Mouse (Mus musculus): ENCODE measurements around the gene Atp6ap1l.

The Atp6ap1l gene

GRCm38 (mm10) chr13:90885856-90886532, 19.2 kb downstream of the Atp6ap1l start:
- no peak for DNase-seq

GRCm38 (mm10) chr13:90881727-90882429, 23.3 kb downstream of the Atp6ap1l start:
- no peak for DNase-seq

- no peak for DNase-seq
Observed at GRCm38 (mm10) chr13:90871579-90871978, 33.6 kb downstream of the Atp6ap1l start.

- no peak for DNase-seq
Observed at GRCm38 (mm10) chr13:90869157-90869556, 36.0 kb downstream of the Atp6ap1l start.

GRCm38 (mm10) chr13:90862138-90862537, 43.0 kb downstream of the Atp6ap1l start:
- DNase-seq: no peak

GRCm38 (mm10) chr13:90860888-90861431, 44.2 kb downstream of the Atp6ap1l start:
- DNase-seq: no peak

GRCm38 (mm10) chr13:90852727-90853630, 52.2 kb downstream of the Atp6ap1l start:
- DNase-seq: no peak

- DNase-seq: no peak
Observed at GRCm38 (mm10) chr13:90851795-90852194, 53.4 kb downstream of the Atp6ap1l start.

- no peak for DNase-seq
Observed at GRCm38 (mm10) chr13:90844191-90844590, 61.0 kb downstream of the Atp6ap1l start.

GRCm38 (mm10) chr13:90843412-90843811, 61.7 kb downstream of the Atp6ap1l start:
- no peak for DNase-seq

- DNase-seq: no peak
Observed at GRCm38 (mm10) chr13:90841213-90841553, 64.0 kb downstream of the Atp6ap1l start.

GRCm38 (mm10) chr13:90840530-90841212, 64.5 kb downstream of the Atp6ap1l start:
- DNase-seq: no peak

- no peak for DNase-seq
Observed at GRCm38 (mm10) chr13:90833641-90834207, 71.4 kb downstream of the Atp6ap1l start.

Measured in cerebellum, adult 9-11 months (tissue).